Mouse (Mus musculus) adrenal gland, adult 18-20 months (tissue): ENCODE data around the gene Spop. TPM values are rescaled to one million over a fixed set of nuclear protein-coding genes. Genes with fewer than 3 reads are reported as not detected.
A peak's percentile ranks its signal among the peaks of the same experiment; 100 is the strongest.

Experiments
- DNase-seq, 2 experiments: peaks; one replicate each; pipeline ENCODE4 v3.0.0; 2021 to 2022; ENCODE audit warnings: low spot score in 2 of 2
- long read RNA-seq, 2 experiments: library from polyadenylated mRNA; stranded (forward); transcript quantifications; one replicate each; pipeline ENCODE4 v2.0.0; 2021
- total RNA-seq, 2 experiments: library from RNA; stranded (reverse); gene quantifications; 1 replicate in 1 of 2; 2 replicates in 1 of 2; pipeline ENCODE4 v1.2.3; 2021

Gene Spop
- total RNA-seq = 100 to 1,000 TPM; 134 to 145 TPM
- long read RNA-seq, experiment 1, transcript Spop-202 (11 exons, 2,881 nt) = minor isoform, 40 of 252 reads
- long read RNA-seq, experiment 1, transcript Spop-201 (10 exons, 3,063 nt) = major isoform, 181 of 252 reads
- long read RNA-seq, experiment 1, partial matches to known transcripts = 13 of 252 reads
- long read RNA-seq, experiment 1, other reads (novel, unspliced or antisense) = 18 of 252 reads
- long read RNA-seq, experiment 2, transcript Spop-202 (11 exons, 2,881 nt) = minor isoform, 120 of 829 reads
- long read RNA-seq, experiment 2, transcript Spop-201 (10 exons, 3,063 nt) = major isoform, 636 of 829 reads
- long read RNA-seq, experiment 2, partial matches to known transcripts = 25 of 829 reads
- long read RNA-seq, experiment 2, other reads (novel, unspliced or antisense) = 48 of 829 reads

DNA sequence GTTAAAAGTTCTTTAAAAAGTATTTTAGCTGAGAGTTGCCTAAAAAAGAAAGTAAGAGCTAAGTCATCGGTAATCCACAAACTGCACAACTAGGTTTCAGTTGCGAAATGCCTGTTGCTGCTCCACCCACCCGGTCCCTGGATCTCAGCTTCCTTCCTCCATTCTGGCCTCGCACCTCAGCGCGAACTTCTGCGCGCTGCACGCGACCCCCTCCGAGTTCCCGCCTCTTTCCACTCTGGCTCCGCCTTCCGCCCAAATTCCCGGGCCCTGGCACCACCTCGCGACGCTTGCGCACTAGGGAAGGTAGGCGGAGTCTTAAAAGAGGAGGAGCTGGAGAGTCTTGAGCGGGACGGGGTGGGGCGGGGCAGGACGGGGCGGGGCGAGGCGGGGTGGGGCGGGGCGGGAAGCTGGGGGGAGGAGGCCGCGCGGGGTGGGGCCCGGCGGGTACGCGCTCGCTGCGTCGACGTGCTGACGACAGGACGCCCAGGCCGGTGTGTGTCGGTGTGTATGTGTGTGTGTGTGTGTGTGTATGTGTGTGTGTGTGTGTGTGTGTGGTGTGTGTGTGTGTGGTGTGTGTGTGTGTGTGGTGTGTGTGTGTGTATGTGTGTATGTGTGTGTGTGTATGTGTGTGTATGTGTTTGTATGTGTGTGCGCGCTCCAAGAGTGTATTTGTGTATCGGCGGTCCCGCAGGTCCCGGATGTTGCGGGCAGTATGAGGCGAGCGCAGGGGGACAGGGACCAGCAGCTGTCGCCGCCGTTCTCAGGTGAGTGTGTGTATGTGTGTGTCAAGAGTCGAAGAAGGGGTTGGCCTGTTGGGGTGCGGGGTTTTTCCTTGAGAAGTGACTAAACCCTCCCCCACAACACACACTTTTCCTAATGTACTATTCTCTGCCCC is at the start of gene Spop:
Gene Spop, plus strand, starts transcription at position 440 of the 895 bp plus-strand sequence.
- DNase-seq = peak; percentile 88 to 91

DNA sequence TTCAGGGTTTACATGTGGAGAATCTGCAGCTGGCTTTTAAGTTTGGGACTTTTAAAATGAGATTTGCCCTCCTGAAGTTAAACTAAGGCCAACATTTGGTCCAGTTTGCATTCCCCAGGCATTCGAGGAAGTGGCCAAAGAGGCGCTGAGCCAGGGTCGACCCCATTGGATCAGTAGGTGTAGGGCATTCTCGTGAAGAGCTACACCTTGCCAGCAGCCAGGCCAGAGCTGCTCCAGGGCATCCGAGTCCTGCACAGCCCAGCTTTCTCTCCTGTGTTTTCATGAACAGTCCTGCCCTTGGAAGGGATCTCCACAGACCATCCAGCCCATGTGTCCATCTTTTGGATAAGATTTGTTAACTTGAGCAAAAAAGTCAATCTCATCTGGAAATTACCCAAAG is 49.5 kb upstream of the Spop start:
- DNase-seq = no peak

DNA sequence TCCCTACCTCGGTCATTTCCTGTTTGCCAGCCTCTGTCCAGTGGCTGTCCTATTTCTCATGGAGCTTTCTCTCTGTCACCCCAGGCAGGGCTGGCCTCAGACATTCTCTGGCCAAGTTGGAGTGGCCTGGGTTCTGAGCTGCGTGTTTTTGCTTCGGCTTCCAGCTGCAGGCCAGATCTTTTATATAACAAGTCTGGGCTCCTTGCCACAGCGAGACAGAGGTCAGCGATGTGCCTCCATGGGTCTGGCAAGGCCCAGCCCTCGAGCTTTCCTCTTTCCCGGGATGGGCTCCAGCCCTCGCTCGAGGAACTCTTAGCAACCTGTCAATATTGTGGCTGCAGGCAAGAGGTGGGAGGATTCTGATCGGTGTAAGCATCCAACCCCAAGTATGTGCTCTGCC is 48.3 kb upstream of the Spop start:
- peak; percentile 46 to 51 for DNase-seq

DNA sequence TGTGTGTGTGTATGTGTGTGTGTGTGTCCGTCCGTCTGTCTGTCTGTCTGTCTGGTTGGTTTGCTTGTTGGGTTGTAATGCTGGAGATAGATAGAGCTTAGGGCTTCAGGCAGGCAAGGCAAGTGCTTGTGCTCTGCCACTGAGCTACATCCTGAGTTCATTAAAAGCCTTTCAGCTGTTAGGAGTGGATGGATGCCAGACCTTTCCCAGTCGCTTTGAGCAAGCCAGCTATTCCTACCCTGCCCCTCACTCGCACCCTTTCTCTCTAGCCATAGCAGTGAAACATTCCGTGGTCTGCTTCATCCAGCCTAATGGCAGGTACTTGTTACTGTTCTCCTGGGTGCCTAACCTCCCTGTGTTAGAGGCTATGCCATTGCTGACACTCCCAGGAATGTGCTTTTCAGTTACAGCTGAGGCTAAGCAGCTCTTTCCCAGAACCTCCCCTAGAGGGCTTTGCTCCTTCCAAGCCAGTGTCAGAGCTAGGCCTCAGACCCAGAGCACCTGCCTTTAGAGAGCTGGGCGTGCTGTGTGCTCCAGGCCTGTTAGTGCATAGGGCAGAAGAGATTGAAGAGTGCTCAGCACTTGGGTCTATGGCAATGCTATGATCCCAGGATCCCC is 47.5 kb upstream of the Spop start:
- DNase-seq = no peak

DNA sequence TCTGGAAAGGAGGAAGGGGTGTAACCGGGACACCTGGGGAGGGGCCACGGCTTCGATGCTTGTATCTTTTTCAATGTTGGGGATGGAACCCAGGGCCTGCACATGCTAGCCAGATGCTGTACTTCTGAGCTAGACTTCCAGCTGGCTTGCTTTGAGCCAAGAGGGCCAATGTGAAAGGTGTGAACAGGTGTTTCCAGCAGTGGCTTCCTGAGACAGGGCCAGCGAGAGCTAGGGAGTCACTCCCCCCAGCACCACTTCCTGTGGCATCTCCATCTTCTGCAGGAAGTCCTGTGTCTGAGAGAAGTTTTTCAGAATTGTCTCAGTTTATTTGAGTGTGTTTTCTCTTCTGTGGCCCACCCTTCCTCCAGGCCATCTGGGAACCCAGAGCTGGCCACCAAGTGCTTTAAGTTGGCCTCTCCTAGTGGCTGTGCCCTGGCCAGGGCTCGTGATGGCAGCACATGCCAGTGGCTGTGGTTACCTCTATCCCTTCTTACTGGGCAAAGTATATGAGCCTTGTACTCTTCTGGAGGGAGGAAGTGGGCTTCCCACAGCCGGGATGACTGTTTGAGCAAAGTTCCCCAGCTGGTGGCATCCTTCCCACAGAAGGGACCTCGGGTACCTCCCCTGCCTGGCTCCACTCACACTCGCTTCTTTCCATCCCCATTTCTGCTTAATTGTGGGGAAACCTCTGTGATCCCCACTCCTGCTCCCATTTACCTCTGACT is 46.7 kb upstream of the Spop start:
- DNase-seq = no peak

DNA sequence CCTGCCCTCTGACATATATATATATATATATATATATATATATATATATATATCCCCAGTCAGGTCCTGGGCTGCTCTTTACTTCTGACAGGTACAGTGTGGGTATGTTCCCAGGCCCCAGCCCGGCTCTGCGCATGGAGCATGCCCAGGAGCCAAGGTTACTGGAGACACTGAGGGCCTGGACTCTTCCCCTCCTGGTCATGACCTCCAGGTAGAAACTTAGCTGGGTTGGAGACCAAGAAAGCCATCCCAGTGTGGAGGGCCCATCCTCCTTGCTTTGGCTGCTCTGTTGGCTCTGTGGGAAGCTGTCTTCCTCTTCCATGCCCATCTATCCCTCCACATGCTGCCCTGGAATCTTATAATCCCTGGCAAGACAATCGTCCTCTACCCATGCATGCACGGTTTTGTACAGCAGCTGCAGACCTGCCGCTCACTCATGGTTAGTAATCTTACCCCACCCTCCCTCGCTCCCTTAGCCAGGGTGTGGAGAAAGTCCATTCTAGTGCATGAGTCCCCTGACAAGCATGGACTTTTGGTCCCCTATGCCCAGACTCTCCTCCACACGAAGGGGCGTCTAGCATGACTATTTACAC is 45.6 kb upstream of the Spop start:
- no peak for DNase-seq

DNA sequence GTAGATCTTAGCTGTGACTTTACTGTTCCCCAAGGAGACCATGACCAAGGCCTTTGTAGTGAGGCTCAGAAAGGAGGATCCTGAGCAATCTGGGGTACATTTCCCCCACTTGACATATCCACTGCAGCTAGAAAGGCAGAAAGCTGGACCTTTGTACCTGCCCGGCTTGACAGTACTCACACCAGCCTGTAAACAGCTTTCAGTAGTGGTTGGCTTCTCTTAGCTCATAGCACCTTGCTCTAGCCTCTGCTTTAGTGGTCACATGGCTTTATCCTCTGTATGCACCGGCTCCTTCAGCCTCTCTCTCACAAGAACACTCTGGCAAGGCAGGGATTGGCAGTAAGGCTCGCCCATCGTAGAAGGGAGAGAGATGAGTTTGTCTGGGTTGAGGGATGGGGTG is 45.0 kb upstream of the Spop start:
- DNase-seq = no peak

DNA sequence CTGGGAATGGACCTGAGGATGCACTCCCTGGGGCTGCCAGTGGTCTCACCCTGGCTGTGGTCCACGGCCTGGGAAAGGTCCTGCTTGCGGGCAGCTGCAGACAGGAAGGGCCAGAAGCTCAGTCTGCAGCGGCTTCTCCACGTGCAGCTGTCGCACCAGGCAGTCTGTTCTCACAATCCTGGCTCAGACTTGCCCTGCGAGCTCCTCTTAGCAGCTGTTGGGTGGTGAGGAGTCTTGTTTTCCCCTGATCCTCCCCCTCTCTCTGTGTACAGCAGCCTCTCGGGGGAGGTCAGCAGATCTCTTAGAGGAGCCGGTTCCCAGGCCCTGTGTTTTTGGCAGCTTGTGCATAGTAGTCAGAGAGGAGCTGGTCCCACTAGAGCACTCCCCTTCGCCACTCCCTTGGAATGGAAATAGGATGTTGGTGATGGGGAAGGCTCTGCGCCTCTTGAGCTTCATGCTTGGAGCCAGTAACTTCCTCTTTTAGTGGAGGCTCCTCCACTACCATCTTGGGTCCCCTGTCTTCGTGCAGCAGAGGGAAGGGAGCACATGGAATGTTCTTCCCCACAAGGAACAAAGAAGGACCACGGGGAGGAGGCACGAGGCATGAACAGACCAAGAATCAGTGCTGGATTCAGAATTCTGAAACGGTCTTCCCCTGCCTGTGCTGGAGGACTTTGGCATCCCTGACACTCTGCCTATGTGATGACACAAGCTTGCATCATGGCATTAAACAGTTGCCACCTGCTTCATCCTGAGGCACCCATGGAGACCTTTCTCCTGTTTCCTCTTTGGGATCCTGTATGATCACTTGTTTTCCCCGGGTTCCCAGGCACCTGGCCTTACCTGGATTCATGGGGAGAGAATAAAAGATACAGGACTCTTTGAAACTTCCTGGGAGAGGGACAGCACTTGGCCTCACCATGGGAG is 43.7 kb upstream of the Spop start:
- DNase-seq = no peak

DNA sequence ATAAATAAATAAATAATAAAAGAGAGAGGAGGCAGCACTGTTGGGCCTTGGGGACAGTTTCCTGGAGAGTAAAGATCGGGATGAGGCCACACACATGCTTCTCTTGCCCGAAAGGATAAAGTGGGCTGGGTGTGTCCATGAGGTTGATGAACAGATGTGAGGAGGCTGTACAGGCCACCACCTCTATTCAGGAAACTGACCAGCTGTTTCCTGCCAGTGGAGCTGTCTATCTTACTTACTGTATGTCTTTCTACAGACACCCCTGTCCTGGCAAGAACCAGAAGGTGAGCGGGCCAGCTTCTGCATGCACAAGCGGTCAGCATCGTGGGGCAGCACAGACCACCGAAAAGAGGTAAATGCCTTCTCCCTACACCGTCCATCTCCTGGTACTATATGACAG is 42.7 kb upstream of the Spop start:
- no peak for DNase-seq

DNA sequence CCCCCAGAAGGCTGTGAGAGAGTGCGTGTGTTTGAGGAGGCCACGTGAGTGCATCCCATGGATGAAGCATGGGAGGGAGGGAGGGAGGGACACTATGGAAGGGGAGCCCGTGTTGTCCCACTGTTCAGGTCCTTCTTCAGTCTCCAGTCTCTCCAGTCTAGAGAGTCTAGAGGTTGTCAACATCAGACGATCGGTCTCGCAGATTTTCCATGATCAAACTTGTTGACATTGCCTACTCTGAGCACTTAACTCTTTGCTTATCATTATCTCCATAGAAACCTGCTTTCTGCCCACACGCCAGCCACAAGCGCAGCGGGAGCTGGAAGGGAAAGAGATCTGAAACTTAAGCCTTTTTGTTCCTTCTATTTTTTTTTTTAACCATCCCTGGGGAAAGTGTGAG is 35.0 kb upstream of the Spop start:
- no peak for DNase-seq

DNA sequence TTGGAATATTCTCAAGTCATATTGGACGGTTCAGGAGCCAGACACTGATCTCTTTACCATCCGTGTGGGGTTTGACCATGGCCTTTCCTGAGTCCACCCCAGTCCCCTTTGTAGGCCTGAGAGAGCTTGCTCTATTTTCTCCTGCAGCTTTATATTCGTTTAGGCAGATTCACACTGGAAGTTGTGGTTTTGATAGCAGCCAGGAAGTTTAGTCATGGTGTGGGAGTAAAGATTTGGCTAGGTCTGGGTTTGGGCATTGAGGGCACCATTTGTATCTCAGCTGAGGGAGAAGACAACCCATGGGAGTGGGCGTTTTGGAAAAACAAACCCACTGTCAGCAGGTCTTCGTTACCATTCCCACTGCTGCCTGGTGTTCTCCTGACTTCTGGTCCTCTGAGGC is 34.3 kb upstream of the Spop start:
- no peak for DNase-seq

DNA sequence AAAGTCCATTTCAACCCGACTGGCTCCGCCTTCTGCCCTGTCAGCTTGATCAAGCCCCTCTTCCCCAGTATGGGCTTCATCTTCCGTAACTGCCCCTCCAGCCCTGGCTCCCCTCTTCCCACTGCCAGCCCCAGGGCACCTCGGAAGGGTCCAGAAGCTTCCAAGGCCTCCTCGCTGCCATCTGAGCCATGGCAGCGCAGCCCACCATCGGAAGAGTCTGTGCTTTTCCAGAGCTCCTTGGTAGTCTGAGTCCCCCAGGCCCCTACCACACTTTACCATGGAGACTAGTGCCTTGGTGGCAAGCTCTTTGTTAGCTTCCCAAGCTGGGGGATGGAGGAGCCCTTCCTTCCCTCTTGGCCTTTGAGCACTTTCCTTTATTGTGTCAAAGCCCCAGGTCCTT is 33.2 kb upstream of the Spop start:
- DNase-seq = no peak

DNA sequence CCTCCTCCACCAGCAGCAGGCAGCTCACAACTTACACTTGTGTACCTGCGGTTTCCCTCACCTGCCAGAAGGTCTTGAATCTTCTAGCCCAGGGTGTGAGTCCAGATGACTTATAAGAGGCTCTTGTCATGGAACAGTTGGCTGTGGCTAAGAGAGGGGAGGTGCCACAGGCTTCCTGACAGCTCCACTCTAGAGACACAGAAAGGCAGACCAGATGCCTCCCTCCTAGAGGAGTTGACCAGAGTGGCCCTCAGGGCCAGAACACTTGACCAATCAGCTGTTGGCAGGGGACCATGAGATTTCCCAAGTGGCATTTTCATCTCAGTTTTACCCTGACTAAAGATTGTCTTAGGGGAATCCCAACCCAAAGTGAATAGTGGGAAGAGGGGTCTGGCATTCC is 32.7 kb upstream of the Spop start:
- DNase-seq = no peak

DNA sequence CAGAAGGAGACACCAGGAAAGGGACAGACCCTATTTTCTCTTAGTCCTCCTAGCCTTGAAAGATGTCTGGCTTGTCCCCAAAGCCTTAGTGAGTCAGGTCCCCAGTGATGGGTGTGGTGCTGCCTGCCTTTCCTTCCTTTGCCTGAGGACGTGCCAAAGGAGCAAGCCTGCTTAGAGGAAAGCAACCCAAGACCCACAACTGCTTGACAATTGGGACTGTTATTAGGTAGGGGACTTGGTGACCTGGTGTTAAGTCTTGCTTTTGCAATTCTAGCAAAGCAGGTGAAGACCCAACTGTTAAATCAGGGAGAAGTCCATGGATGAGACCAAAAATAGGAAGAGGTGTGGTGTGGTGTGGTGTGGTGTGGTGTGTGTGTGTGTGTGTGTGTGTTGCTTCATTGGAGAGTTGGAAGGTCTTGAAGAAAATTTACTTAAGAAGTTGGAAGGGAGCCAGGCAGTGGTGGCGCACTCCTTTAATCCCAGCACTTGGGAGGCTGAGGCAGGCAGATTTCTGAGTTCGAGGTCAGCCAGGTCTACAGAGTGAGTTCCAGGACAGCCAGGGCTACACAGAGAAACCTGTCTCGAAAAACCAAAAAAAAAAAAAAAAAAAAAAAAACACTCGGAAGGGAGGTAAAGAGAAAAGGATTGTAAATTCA is 30.4 kb upstream of the Spop start:
- DNase-seq = no peak

DNA sequence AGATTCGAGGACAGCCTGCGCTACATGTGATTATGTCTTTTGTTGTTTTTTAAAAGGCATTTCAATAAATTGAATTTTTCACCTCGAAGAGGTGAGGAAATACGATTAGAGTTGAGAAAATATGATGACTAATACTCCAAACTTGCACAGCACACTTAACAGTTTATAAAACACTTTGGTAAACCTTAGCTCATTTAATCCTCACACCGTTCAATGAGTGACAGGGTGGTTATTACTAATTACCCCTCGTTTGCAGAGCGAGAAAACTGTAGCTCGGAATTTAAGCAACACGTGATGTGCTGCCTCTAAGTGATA is 29.9 kb upstream of the Spop start:
- no peak for DNase-seq

DNA sequence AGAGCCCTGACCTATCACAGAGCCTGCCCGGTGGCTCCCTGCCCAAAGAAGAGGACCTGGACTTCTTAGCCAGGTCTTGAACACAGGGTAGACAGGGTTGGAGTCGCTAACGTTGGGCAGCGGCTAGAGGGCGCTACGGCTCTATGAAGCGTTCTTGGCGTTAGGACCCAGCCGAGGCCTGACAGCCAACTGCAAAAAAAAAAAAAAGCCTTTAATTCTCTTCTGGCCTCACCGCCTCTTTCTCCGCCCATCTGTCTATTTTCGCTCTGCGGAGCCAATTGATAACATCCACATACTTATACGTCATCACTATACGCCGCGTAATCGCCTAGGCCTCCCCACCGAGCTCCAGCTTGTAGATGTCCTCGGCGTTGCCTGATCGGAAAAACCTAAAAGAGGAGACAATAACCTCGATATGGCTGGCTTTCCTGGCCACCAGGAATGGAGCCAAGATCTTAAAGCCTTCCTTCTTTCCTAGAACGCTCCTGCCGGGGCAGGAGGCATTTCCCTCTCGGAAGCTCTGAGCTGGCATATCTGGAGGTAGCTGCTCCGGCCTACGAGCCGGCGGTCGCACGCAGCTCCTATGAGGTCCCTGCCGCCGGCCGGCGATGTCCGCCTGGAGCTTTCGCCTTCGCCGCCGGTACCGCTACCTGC is 29.4 kb upstream of the Spop start, which contains the start of gene Slc35b1:
Gene Slc35b1, plus strand, starts transcription at position 374 of the 654 bp plus-strand sequence.
- peak; percentile 86 to 89 for DNase-seq

DNA sequence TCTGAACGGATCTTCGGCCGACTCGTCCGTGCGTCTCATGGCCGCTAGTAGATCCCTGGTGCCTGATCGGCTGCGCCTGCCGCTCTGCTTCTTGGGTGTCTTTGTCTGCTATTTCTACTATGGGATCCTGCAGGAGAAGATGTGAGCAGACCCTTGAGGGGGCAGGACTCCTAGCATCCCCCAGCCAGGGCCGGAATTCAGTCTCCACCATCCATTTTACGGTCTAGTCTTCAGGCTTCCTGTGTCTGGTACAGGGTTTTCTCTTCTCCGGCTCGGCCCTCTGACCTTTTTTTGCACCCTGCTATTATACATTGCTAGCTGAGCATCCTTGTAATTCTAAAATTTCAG is 28.9 kb upstream of the Spop start:
- no peak for DNase-seq

DNA sequence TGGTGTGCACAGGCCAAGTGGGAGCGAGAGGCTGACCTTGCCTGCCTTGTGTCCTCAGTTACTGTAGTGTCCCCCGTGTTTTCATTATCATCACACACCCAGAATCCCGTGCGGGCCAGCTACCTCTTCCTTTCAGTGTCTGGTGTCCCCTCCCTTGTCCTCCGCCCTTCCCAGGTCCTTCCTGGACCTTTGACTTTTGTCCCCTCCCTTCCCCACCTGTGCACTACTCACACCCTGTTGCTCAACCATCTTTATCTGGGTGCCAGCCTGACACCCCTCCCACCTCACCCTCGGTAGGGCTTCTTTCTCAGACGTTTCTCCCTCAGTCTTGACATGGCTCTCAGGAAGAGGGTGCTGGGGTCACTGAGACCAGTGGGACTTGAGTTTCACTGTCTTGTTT is 26.5 kb upstream of the Spop start:
- DNase-seq = no peak

DNA sequence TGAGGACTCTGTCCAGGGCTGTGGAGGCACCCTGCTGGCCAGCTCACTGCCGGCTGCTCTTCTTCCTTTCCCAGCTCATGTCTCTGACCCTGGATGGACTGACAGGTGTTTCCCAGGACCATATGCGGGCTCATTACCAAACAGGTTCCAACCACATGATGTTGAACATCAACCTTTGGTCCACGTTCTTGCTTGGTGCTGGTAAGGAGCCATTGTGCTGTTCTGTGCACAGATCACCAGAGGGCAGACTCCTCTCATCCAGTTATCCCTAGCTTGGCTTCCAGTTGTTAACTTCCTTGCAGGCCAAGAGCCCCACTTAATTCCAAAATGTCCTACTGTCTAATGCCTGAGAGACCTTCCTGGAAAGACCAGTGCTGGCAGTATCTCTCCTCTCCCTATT is 24.9 kb upstream of the Spop start:
- no peak for DNase-seq
